Mouse (Mus musculus) CD8-positive naive resting alpha-beta T cell, adult 2 months (primary cell): ENCODE data around the gene Nsd1.
"Not testable (repeated sequence)": the region's sequence is repeated elsewhere in the genome, so short reads cannot be mapped to it uniquely, and the experiment has no call there.

ENCODE experiments used
- DNase-seq, 2 experiments: peaks; one replicate each; pipeline ENCODE4 v3.0.0; 2022; ENCODE audit warnings: low read depth in 2 of 2, low spot score in 2 of 2

Nsd1 gene

GRCm38 (mm10) chr13:55209649-55210192 lies at the start of gene Nsd1:
Nsd1 (plus strand) TSS chr13:55209782.
- peak; percentile 6 to 9 for DNase-seq

DNA sequence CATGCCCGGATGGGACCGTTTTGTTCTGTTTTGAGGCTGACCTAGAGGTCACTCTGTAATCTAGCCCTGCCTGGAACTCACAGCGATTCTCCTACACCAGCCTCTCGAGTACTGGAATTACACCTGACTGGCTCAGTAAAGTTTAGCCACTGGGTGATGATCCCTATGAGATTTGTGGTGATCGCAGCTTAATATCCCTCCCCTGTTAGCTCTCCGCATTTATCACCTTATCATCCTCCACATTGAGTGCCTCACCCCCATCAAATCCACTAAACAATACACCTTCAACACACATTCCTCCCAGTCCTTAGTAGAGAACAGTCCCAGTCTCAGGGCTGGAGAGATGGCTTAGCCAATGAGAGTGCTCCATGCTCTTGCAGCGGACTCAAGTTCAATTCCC lies 47.2 kb upstream of the Nsd1 start:
- no peak for DNase-seq

- DNase-seq, result no peak
These were observed 46.0 kb upstream of the Nsd1 start for GRCm38 (mm10) chr13:55163553-55163952.

GRCm38 (mm10) chr13:55165831-55166339 lies 43.7 kb upstream of the Nsd1 start:
- DNase-seq, result no peak

DNA sequence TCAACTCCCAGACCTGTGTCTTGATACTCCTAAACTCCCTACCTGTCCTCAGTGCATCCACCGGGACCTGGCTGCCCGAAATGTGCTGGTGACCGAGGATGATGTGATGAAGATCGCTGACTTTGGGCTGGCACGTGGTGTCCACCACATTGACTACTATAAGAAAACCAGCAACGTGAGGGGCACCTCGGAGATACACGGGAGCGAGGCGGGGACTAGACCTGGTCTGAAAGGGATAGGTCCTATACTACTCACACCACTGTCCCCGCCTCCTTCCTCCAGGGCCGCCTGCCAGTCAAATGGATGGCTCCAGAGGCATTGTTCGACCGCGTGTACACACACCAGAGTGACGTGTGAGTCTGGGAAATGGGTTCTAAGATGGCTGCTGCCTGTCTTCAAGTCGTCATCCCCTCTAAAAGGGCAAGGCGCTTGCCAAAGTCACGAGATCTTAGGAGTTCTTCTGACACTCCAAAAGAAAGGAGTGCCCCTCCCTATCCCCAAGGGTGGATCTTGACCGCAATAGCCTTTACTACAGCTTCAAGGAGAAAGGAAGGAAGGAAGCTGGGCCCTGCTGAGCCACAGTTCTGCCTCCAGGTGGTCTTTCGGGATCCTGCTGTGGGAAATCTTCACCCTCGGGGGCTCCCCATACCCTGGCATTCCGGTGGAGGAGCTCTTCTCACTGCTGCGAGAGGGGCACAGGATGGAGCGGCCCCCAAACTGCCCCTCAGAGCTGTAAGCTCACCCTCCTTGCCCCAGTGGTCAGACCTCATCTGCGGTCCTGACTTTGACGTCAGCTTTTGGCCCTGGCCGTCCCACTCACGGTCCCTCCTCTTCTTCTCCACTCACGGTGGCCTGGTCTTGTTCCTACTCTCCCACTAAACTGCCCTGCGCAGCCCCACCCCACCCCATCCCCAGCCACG lies 42.5 kb upstream of the Nsd1 start:
- DNase-seq, result no peak

GRCm38 (mm10) chr13:55167798-55168197 lies 41.8 kb upstream of the Nsd1 start:
- DNase-seq, result no peak

GRCm38 (mm10) chr13:55168255-55168654 lies 41.3 kb upstream of the Nsd1 start:
- no peak for DNase-seq

GRCm38 (mm10) chr13:55168958-55169369 lies 40.6 kb upstream of the Nsd1 start:
- no peak for DNase-seq

GRCm38 (mm10) chr13:55171517-55172335 lies 37.9 kb upstream of the Nsd1 start:
- DNase-seq, result no peak

DNA sequence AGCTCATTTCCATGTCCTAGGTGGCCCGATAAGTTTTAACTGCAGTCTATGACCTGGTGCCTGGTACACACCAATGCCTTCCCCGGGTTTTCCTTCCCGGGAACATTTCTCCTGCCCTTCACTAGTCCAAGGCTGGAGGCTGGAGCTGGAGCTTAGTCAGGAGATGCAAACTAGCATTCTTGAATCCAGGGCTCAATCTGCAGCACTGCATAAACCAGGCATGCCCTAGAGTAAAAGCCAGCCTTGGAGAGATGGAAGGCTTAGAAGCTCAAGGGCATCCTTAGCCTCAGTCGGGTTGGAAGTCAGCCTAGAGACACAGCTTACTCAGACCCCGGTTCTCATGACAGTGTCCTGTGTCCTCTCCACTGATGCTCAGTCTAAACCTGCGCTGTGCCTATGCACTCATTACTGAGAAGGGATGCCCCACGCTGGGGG lies 37.2 kb upstream of the Nsd1 start:
- no peak for DNase-seq

DNA sequence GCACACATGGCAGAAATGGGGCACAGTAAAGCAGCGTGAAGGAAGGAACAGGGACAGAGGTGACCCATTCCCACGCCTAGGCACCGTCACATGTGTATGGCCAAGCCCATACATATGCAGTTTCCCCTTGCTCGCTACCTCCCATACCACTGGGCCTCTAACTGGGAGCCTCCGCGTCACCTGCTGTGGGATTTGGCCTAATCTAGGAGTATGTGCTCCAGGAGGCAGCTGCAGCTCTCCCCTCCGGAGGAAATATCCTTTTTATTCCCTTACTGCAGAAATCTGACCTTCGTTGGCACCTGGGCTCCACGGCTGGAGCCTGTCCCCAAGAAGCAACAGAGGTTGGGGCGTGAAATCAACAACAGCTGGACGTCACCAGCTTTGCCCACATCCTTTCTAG lies 35.2 kb upstream of the Nsd1 start:
- no peak for DNase-seq

DNA sequence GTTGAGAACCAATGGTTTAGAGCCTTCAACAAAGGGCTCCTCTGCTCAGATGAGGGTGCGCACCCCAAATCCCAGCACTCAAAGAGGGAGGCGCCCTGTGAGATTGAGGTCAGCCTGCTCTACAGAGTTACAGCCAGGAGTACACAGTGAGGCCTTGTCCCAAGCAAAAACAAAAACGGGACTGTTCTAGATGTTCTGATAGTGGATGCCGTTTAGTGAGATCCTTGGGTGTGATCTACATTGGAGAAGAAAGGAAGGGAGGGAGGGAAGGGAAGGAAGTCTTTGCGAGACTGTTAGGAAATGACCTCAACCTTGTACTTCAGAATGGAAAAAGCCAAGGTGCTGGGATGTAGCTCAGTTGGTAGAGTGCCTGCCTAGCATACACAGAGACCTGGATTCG lies 33.3 kb upstream of the Nsd1 start:
- no peak for DNase-seq

DNA sequence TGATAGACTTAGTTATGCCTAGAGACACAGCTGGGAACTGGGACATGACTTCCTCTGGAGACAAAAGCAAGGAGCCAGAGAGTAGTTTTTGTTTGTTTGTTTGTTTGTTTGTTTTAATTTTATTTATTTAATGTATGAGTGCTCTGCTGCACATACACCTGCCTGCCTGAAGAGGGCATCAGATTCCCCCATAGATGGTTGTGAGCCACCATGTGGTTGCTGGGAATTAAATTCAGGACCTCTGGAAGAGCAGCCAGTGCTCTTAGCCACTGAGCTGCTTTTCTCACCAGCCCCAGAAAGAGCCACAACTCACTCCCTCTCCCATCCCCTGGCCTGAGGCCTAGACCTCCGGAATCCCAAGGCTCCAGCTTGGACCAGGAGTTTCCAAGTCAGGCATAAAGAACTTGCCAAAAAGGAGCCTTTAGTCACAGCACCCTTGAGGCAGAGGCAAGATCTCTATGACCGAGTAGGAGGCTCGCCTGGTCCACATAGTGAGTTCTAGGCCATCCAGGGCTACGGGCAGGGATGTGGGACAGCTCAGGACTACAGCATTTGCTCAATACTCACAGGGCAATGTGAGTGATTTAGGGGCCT lies 31.6 kb upstream of the Nsd1 start:
- no peak for DNase-seq

DNA sequence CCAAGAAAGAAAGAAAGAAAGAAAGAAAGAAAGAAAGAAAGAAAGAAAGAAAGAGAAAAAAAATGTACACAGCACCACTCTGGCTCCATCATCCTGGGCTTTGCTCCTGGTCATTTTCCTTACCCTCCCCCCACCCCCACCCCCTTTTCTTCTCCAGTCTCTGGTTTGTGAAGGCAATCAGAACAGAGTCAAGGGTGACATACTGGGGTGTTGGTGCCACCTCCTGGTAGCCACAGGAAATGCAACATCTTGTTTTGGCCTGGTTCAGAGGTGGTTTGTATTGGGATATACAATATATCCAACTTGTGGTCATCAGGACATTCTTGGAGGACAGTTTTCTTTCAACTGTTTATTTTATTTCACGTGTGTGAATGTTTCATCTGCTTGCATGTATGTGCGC lies 31.0 kb upstream of the Nsd1 start:
- DNase-seq, result peak; percentile 50 to 71

DNA sequence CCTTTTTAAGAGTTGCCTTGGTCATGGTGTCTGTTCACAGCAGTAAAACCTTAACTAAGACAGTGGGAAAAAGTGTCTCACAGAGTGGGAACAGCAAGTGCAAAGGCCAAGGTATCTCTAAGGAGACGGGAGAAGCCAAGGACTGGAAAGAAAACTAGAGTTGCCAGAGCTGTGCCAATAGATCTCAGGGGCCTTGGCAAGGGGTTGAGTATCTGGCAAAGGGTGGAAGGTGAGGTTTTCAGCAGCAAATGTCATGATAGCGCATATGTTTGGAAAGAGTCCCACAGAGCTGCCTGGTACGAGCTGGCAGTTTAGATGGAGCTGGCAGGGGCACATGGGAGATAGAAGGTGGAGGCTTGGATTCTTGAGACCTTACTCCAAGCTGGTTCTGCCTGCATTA lies 30.0 kb upstream of the Nsd1 start:
- DNase-seq, result no peak

GRCm38 (mm10) chr13:55181786-55182172 lies 27.8 kb upstream of the Nsd1 start:
- DNase-seq, result no peak

- peak in 1 of 2 experiments; percentile 15 for DNase-seq
These were observed 27.2 kb upstream of the Nsd1 start for GRCm38 (mm10) chr13:55182173-55182894.

GRCm38 (mm10) chr13:55183382-55183781 lies 26.2 kb upstream of the Nsd1 start:
- no peak for DNase-seq

DNA sequence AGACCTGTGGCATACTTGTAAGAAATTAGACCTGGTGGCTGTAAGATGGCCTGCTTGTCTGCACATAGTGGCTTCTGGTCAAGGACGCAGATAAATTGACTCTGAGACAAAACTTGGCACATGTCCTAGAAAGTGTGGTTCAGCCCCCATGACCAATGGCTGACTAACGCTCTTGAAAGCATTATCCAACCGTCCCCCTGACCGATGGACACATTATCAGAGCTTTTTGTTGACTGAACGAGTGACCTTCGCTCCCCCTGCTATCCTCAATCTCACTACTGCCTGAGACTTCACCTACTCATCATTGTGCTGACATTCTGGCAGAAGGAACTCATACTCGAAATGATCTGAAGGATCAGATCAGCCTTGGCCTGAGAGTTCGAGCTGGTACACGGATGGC lies 22.5 kb upstream of the Nsd1 start:
- not testable (repeated sequence) for DNase-seq

DNA sequence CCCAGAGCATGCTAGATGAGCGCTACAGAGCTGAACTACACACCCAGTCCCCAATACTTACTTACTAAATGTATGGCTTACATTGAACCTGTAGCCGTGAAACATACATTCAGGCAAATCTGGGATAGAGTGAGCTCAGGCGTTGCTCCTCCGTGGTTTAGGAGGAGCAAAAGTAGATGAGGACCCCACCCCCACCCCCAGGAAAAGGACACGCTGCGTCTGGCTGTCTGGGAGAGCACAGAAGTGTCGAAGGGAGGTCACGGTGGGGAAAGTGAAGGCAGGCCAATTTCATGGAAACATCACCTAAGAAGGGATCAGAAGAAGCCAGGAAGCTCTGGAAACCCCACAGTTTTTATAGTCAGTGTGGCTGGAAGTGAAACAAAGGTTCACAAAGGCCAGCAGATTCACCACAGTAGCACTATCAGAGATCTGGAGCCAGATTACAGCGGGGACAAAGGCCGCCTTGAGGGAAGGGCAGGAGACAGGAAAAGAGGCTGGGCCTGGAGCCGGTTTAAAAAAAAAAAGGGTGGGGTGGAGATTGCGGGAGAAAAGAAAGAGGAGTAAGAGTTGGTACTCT lies 20.0 kb upstream of the Nsd1 start:
- no peak for DNase-seq
